Mouse (Mus musculus): ENCODE data around the gene Zc3h4.

The Zc3h4 gene

GRCm38 (mm10) chr7:16433352-16433971, 32.8 kb downstream of the Zc3h4 start:
- no peak for DNase-seq (ENCODE audit: low spot score)

- DNase-seq (ENCODE audit: low spot score): no peak
These were observed 34.4 kb downstream of the Zc3h4 start for GRCm38 (mm10) chr7:16435088-16435487.

GRCm38 (mm10) chr7:16441241-16441640, 40.5 kb downstream of the Zc3h4 start:
- DNase-seq (ENCODE audit: low spot score): no peak

- DNase-seq (ENCODE audit: low spot score): no peak
These were observed 50.9 kb downstream of the Zc3h4 start for GRCm38 (mm10) chr7:16451656-16452055.

- peak; percentile 70 for DNase-seq (ENCODE audit: low spot score)
These were observed 51.9 kb downstream of the Zc3h4 start, which contains the start of gene Tmem160 for GRCm38 (mm10) chr7:16452587-16453073. Gene Tmem160, plus strand, starts transcription at chr7:16452779.

GRCm38 (mm10) chr7:16453118-16453711, 52.5 kb downstream of the Zc3h4 start:
- DNase-seq (ENCODE audit: low spot score): peak; percentile 20

GRCm38 (mm10) chr7:16455016-16455415, 54.3 kb downstream of the Zc3h4 start:
- DNase-seq (ENCODE audit: low spot score): no peak

GRCm38 (mm10) chr7:16456289-16456688, 55.6 kb downstream of the Zc3h4 start:
- no peak for DNase-seq (ENCODE audit: low spot score)

- no peak for DNase-seq (ENCODE audit: low spot score)
These were observed 59.9 kb downstream of the Zc3h4 start for GRCm38 (mm10) chr7:16460566-16460965.

GRCm38 (mm10) chr7:16461151-16461550, 60.4 kb downstream of the Zc3h4 start:
- no peak for DNase-seq (ENCODE audit: low spot score)

- no peak for DNase-seq (ENCODE audit: low spot score)
These were observed 61.0 kb downstream of the Zc3h4 start for GRCm38 (mm10) chr7:16461705-16462104.

- DNase-seq (ENCODE audit: low spot score): peak; percentile 81
These were observed 62.5 kb downstream of the Zc3h4 start for GRCm38 (mm10) chr7:16463214-16463613.

- DNase-seq (ENCODE audit: low spot score): peak; percentile 77
These were observed 64.5 kb downstream of the Zc3h4 start for GRCm38 (mm10) chr7:16465160-16465559.

GRCm38 (mm10) chr7:16465568-16465967, 64.9 kb downstream of the Zc3h4 start:
- DNase-seq (ENCODE audit: low spot score): no peak

- no peak for DNase-seq (ENCODE audit: low spot score)
These were observed 65.9 kb downstream of the Zc3h4 start for GRCm38 (mm10) chr7:16466565-16466964.

- DNase-seq (ENCODE audit: low spot score): no peak
These were observed 67.4 kb downstream of the Zc3h4 start for GRCm38 (mm10) chr7:16468115-16468514.

- DNase-seq (ENCODE audit: low spot score): no peak
These were observed 70.8 kb downstream of the Zc3h4 start for GRCm38 (mm10) chr7:16471549-16471948.

- DNase-seq (ENCODE audit: low spot score): no peak
These were observed 71.5 kb downstream of the Zc3h4 start for GRCm38 (mm10) chr7:16472116-16472709.

- DNase-seq (ENCODE audit: low spot score): no peak
These were observed 73.1 kb downstream of the Zc3h4 start for GRCm38 (mm10) chr7:16473847-16474246.

GRCm38 (mm10) chr7:16474445-16474844, 73.7 kb downstream of the Zc3h4 start:
- no peak for DNase-seq (ENCODE audit: low spot score)

- no peak for DNase-seq (ENCODE audit: low spot score)
These were observed 74.6 kb downstream of the Zc3h4 start for GRCm38 (mm10) chr7:16475321-16475720.

GRCm38 (mm10) chr7:16475764-16476599, 75.3 kb downstream of the Zc3h4 start:
- no peak for DNase-seq (ENCODE audit: low spot score)

Measured in ovary, postnatal 14 days (tissue).